Mouse (Mus musculus) cerebellum, adult 18-20 months (tissue): ENCODE measurements around the gene Asic2.

ENCODE experiments used
- DNase-seq, 2 experiments: peaks; one replicate each; pipeline ENCODE4 v3.0.0; 2021

Gene Asic2

DNA sequence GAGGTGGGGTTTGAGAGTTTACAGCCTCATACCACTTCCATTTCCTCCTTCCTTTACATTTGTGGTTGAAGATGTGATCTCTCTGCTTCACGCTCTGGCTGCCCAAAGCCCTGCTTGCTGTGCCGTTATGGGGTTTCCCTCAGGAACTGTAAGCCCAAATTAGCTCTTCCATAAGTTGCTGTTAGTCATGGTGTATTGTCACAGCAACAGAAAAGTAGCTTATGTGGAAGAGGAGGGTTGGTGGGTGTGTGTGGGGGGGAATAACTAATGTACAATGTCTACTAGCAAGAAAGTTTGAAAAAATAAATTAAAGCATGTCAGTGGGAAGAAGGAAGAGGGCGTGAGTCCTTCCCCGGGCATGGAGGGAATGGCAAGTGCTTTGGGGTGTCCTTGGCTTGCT lies 896.4 kb downstream of the Asic2 start:
- DNase-seq: no peak

DNA sequence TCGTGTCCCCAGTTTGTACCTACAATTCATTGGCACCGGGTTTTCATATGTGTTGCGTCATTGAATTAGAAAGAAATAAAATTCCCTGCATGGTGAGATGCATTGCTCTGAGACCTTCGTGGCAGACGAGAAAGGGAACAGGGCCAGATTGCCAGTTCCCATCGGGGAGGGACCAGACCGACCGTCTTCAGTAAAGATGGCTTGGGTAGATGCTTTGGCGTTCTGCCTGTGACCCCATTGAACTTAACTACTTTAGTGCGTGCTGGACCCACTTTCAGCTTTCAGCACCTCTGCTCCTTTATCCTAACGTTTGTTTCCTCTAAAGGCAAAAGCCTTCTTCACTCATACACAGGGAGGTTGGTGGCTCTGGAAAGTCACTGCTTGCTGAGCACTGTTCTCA lies 902.9 kb downstream of the Asic2 start:
- no peak for DNase-seq

DNA sequence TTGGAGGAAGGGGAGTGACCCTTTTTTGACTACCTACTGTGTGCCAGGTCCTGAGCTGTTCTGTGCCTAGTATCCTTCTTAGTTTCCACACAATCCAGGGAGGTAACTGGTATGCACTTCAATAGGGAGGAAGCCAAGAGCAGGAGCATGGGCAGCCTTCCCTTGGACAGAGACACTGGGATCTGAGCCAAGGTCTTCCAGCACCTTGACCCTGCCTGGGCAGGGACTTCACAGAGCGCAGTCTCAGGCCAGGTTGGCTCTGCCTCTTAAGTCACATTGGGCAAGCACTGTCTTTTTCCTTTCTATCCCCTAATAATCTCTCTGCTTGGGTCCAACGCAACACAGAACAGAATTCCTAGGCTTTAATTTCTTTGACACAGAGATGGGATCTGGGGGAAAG lies 904.3 kb downstream of the Asic2 start:
- no peak for DNase-seq

DNA sequence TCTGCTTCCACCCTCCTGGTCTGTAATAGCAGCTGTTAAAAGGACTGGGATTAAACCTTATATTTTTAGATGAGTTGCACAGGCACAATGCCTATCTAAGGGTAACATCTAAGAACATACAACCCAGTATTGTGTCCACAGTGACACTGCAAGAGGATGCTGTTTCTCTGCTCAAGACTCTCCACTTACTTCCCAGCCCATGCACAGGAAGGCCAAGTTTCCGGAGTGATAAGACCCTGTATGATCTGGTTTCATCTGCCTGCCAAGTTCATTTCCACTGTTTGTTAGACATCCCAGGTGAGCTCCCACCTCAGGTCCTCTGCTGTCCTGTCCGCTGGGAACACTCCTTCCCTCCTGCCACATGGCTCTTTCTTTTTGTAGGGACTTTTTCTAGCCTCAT lies 908.2 kb downstream of the Asic2 start:
- DNase-seq: no peak

DNA sequence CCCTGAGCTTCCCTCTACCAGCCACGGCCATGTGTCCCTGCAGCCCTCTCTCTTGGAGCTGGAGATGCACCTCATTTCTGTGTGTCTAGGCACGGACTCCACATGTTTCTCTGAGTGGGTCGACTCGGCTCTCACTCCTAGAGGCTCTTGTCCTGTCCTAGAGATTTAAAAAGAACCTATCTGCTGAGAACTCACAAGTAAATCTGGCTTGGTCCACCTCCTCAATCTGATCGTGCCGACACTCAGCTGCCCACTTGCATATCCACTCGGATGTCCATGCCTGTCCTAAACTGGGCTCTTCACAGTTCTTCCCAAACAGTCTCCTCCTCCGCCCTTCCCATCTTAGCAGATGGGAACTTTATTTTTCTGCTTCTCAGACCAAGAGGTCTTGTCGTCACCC lies 908.7 kb downstream of the Asic2 start:
- no peak for DNase-seq

DNA sequence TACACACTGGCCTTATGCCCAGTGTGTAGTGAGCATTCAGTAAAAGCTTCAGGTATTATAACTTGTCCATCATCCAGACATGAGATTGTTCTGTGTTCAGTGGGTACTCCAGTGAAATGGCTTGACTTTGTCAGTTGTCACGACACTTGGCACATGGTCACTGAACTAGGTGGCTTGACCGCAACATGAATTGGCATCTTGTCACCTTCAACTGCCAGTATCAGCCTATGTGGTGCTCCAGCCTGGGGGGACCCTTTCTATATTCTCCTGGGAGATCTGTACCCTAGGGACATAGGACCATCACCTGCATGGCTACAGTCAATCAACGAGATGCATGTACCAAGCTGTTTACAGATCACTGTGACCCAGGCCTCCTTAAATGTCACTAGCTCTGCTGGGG lies 910.8 kb downstream of the Asic2 start:
- peak in 1 of 2 experiments; percentile 10 for DNase-seq

DNA sequence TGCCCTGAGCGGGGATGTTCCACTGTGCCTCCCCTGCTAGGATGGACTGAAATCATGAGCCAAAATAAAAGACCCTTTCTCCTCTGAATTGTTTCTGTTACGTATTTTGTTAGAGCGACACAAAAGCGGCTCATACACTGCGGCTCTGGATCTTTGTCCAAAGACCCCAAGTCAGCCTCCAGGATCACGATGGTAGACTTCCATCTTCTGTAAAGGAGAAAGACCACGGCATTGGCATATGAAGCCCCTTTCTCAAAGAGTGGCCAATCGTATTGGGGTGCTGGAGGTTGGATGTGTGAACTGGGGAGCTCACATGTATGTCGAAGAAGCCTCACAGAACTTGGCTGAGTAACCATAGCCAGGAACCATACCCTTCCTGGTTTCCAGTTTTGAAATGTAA lies 911.5 kb downstream of the Asic2 start:
- DNase-seq: no peak

DNA sequence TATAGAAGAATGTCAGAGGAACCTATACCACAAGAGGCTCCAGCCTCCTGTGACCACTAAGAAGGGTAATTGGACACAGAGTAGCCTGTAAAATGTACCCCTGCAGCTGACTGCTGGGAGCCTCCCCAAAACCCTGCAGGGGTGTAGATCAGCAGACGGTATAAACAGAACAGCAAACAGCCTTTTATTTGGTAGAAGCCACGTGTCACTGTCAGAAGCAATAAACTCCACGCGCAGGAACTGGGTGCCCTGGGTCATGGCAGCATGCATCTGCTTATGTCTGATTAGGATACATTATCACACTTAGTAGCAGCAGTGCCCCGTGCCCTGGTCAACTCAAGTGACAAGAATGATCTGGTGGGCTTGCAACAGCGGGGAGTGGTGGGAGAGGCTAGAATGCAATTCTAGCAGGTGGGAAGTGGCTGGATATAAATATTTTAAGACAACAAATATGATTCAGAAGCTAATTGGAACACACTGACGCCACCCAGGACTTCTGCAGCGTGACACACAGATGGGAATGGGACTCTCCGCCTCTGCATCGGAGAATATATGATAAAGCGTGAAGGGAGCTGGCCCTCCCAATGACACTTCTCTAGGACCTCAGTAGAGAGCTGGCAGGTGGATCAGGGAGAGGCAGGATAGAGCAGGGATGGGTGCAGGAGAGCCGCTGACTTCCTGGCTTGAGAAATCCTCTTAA lies 912.7 kb downstream of the Asic2 start:
- no peak for DNase-seq

DNA sequence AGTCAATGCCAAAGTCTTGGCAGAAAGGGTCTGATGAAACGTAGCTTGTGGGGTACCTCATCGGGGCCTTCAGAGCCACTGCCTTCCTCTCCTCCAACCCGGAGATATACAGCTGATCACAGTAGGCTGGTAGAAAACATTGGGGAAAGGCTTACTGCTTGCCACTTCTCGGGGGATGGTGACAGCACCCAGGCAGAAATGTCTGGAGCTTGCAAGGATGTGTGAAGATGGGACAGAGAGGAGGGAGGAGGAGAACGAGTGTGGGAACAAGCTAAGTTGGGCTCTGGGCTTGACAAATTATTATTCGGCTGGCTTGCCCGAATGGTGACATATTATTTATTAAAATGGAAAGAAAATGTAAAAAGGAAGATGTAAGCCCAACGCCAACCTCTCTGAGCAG lies 914.4 kb downstream of the Asic2 start:
- no peak for DNase-seq

DNA sequence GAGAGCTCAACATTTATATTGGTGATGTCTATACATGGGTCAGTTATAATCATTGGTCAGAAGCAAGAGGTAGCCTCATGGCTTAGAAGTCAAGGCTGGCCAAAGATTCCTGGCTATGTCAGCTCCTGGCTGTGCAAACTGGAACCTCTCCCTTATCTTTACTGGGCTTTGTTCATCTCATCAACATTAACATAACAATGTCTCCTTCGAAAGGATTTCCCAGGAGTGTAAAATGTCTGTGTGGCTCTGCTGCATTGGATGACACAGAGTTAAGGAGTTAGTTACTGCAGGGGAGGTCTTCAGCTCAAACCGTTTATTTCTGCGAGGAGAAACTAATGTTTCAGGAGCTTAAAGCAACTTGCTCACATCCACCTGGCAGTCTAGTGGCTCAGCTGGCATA lies 926.6 kb downstream of the Asic2 start:
- no peak for DNase-seq

DNA sequence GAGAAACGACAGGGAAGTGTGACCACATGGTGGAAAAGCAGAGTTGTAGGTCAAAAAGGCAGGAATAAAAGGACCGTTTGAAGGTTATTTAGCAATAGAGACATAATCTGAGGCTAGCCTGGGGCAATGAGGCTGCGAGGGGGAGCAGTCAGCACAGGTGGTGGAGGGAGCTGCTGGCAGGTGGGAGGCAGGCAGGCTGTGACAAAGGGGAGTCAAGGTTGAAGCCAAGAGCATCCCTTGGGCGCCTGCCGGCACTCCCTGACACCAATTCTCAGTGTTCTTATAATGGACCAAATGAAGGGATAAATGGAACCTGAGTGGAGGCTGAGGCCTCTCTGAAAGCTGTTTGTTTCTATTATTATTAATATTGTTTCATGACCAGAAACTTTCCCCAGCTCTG lies 928.3 kb downstream of the Asic2 start:
- peak; percentile 20 to 25 for DNase-seq

DNA sequence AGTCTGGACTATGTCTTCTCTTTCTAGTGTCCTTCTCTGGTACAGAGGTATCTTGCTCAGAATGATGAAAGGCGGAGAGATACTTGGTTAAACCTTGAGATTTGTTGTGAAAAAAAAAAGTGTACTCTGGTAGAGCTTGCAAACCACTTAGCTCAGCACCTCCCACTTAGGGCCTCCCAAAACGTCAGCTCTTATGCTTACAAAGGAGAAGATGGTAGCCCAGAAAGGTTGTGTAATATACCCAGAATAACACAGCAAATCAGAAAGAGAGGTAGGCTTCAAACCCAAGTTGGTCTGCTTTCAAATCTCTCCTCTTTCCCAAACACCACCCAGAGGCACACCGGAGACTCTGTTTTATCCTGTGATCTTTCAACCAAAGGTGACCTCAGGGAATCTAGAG lies 936.1 kb downstream of the Asic2 start:
- no peak for DNase-seq

DNA sequence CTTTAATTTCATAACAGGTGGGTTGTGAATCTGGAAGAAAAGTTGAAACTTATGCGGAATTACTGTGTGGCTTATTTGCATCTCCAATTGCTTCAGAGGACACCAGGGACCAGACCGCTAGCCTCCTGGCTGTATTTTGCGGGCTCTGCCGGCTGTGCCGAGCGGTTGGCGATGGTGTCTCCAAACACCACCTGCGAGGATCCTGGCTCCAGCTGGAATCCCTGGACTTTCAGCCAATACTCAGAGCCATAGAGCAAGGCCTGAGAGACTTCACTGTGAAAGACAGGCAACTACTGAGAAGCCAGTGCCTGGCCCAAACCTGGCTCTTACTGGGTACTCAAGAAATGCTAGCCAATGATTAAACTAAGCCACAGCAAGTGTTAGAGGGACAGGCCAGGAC lies 953.5 kb downstream of the Asic2 start:
- peak; percentile 39 to 43 for DNase-seq

DNA sequence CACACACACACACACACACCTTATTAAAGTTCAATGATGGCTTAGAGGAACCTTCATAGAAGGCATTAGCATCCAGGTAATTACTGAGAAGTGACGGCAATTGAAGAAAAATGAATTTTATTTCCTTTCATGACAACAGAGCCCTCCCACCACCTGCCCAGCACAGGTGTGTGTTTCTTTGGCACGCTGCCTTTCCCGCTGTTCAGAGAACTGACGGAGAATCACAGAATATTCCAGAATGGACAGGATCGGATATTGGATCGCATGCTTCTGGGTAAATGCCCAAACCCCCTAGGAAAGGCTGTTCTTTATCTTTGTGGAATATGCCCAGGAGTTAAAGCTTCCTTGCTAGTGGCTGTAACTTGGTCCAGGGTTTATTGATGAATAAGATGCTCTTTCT lies 954.8 kb downstream of the Asic2 start:
- no peak for DNase-seq

DNA sequence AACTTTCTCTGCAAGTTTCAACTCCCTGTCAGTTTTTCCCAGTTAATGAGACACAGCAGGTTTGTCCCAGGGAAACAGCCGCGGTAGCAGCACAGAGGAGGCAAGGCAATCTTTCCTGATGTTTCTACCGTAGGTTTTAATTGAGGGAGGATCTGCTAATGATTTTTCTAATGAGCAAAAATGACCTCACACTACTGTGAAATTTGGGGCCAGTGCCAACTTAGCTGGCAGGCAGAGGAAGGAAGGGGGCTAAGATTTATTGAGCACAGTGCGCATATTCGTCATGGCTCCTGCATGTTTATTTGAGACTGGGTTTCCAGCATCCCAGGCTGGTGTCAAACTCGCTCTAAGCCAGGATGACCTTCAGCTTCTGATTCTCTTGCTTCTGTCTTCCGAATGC lies 957.5 kb downstream of the Asic2 start:
- DNase-seq: no peak

DNA sequence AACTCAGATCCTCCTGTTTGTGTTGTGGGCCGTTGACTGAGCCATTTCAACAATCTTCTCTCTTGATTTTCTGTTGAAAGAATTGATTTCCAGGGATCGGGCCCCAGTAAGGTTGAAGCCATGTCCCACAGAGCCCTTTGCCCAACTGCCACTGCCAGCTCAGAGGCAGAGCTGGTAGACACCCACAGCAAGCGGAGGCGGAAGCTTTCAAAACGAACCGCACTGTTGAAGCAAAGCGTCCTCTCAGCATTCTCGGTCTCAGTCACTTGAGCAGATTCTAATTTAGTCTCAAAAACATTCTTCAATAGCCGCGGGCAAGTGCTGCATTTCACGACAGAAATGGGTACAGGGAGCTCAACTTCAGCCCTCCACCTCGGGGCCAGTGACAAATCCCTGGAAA lies 958.9 kb downstream of the Asic2 start:
- DNase-seq: no peak

DNA sequence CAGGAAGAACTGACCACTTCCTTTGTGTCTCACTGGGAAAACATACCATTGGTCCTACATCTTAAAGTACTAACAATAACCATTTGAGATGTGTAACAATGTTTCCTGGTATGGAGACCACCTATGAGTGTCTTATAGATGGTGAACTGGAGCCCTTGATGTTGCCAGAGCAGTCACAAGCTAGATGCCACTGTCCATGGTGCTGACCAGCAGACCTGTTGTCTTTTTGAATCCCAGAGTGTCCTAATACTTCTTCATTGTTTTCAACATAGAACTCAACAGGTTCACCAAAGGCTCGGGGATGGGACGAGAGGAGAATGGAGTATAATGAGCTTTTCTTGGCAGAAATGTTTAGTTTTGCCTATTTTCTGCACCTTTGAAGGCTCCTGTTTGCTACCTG lies 962.4 kb downstream of the Asic2 start:
- DNase-seq: no peak

DNA sequence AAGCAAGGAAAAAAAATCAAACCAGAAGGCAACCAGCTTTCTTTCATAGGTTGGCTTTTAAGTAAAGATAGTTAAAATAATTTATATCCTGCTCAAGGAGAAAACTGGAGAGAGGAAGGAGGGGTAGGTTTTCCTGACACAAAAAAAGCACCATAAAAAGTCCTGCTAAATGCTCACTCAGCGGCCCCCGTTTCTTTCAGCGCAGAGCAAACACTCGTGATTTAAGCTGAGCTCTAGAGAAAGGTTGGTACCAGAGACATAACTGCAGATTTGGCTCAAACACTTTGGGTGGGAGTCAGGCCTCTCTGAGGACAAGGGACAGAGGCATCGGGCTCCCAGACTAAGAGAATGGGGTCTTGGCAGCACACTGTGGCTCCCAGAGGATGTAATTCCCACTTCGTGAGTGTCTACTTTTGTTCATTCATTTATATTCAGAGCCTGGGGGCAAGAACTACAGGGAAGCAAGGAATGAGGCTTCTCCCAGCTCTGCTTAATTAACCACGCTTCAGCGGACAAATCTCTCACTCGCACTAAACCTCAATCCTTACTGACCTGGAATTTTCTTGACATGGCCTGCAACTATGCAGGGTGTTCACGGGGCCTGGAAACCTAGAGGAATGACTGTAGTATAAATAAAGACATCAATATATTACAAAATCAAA lies 965.4 kb downstream of the Asic2 start:
- no peak for DNase-seq

DNA sequence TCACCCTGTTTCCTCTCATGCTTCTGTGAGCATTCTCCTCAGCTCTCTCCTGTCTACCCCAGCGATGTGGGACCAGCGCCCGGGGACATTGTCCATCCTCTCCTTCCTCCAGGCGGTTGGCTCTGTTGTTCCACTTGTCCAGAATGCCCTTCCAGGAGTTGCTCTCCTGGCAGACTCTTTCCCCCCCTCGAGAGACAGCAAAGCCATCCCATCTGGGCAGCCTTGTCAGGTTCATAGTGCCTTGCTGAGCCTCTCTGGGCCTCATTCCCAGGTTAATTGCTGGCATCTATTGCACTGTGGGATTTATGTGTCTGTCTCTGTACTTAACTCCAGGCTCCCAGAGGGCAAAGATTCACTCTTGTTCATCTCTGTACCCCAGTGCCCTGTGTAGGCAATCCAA lies 972.6 kb downstream of the Asic2 start:
- DNase-seq: peak; percentile 19 to 25

DNA sequence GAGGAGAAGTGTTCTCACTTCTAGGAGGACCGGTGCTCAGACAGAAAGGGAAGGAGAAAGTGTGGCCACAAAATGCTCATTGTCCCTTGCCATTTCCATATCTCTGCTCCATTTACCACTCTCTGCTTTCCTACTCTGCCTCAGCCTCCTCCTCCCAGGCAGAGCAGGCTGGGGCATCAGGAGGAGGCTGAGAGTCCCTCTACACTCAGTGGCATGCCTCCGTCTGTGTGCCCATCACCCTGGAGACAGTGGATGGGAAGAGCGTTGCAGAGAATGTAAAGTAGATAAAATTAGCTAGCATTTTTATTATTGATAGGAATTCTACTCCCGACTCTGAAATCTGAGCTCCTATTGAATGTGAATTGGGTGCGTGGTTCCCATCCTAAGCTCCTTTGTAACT lies 984.7 kb downstream of the Asic2 start:
- DNase-seq: no peak

DNA sequence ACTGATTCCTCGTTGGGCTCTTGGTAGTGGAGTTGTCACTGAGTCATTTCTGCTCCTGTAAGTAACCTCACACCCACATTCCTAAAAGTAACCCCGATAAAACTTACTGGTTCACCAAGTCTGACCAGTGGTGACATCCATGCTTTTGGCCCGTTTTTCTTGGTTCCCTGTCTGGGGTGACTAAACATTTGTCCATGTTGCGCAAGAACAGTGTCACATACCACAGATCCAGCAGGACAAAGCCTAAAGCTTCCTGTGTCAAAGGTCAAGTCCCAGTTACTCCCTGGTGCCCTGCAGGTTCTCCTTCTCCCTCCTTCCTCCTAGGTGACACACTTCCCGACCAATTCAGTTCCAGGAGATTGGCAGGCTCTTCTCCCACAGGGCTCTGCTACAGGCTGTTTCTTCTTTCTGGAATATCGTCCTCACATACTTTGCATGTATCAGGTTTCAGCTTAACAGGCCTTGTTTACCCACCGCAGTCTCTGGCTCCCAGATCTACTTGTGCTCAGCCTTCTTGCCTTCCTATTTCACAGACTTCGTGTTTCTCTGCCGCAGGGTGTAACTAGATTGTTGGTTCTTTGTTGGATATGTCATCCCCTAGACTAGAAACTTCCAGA lies 991.9 kb downstream of the Asic2 start:
- DNase-seq: no peak

DNA sequence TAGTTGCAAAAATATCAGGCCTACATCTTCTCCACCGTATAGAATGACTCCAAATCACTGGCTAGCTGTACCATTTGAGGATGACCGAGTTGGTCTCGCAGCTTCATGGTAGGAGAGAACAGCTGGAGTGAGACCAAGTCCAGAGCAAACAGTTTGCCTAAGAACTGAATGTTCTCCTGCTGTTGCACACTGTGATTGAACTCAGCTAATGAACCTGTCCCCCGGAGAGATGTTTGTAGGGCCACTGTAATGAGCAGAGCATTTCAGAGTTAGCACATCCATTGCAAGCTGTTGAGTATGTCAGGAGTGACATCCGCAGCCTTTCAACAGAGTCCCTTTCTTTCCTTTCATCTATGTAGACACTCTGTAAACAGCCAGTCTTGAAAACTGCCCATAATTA lies 993.6 kb downstream of the Asic2 start:
- DNase-seq: no peak

DNA sequence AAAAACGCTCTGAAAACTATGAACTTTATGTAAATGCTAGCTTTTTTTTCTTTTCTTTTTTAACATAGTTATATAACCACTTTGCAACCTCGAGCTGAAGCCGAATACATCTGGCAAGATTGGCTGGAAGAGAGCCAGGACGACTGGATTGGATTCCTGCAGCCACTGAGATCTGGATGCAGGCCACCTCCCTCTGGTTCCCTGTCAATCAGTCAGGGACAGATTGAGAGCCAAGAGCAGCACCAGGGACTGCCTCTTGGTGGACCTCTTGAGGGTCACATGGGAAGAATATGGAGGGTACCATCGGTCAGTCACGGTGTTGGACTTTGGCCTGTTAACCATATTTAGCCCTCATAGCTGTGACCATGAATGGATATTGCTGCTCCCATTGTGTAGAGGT lies 994.3 kb downstream of the Asic2 start:
- DNase-seq: peak; percentile 28 to 29

DNA sequence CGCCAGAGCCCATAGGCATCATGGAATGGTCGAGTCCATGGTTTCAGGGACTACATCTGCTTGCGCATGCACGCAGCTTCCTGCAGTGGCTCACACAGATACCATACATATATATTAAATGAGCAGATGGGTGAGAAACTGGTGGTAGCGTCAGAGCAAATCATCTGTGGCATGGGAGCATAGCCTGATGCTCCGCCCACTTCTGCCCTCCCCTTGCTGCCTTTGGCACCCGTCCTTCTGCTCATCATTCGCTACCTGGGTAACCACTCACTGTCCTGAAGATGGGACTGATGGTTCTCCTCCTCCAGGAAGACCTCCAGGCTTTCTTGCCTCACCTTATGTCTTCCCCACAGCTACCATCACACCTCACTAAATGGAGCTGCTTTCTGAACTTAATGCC lies 995.0 kb downstream of the Asic2 start:
- DNase-seq: no peak

DNA sequence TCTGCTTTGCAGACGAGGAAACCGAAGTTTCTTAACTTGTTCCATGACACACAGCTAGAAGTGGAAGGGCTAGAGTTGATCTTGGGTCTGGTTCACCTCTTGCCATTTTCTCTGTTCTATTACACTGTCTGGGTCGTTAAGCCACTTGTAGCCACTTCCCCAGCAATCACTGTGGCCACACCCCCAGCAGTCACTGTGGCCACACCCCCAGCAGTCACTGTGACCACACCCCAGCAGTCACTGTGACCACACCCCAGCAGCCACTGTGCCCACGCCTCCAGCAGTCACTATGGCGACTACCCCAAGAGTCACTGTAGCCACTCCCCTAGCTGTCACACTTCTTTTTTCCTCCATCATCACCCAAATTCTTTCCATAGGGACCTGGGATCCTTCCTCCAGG lies 1000.7 kb downstream of the Asic2 start:
- no peak for DNase-seq
